ENCODE assay signal across 28 mouse cellular contexts in the genomic region with DNA sequence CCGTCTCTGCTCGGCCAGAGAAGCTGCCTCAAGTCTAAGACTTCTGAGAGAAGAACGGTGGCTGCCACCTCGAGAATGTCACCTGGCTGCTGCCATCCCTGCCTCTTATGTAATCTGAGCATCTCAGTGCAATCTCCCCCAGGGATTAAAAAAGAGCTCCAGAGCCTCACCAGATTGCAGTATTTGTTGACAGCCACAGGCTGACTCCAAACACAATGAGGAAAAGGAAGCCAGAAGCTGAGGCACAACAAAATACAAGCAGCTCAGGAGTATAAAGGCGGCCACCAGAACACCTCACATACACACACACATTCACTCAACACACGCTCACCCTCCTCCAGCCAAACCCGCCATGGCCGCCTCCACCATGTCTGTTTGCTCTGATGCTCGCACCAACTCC. TPM values are rescaled to one million over a fixed set of nuclear protein-coding genes. Genes with fewer than 3 reads are reported as not detected.
DNase-seq lines count a peak whose midpoint lies in the region; ATAC-seq and TF ChIP-seq lines count a peak whose summit lies in the region.
"Had no signal": no experiment of that assay in that cellular context is flagged by ENCODE, and none has a peak within 500 bp of the region (broad histone marks: within the 10 kb centered on the region; RNA-seq: fewer than 3 reads in every experiment).

A gene (plus strand): TSS at position 301 of the 400 bp plus-strand sequence.

- intact Hi-C loops in gastrocnemius, adult 2 months (cut with DNase I), result no loop called here

- no peak for TF ChIP-seq CTCF in ES-Bruce4 (IDR thresholded peaks at IDR 0.05; ENCODE audit: low read depth, low read length)
- no peak for TF ChIP-seq CTCF in gastrocnemius, adult 2 months (IDR thresholded peaks at IDR 0.05)

- H3K27me3 ChIP-seq in ES-Bruce4 (ENCODE audit: control insufficient read depth, insufficient read depth, low read length, poor library complexity, severe bottlenecking), result no peaks in the 10 kb centered on the region
- H3K27me3 ChIP-seq: embryonic facial prominence, embryonic 13.5 days; forebrain, embryonic 13.5 days; heart, embryonic 15.5 days; hindbrain, embryonic 13.5 days had no signal

- no peak within 1 kb of the TSS for H3K9ac ChIP-seq in ES-Bruce4 (ENCODE audit: low read depth, poor library complexity, severe bottlenecking)
- H3K9ac ChIP-seq: embryonic facial prominence, embryonic 13.5 days; forebrain, embryonic 13.5 days; forebrain, postnatal 0 days; heart, embryonic 15.5 days; hindbrain, embryonic 13.5 days had no signal

- peak within 1 kb of the TSS; percentile 43 for H3K4me3 ChIP-seq in ES-Bruce4 (ENCODE audit: low read depth, low read length)
- H3K4me3 ChIP-seq in gastrocnemius, adult 2 months, result no peak within 1 kb of the TSS
- H3K4me3 ChIP-seq: embryonic facial prominence, embryonic 13.5 days; forebrain, embryonic 13.5 days; heart, embryonic 15.5 days; hindbrain, embryonic 13.5 days had no signal

- TF ChIP-seq EP300 in ES-Bruce4 (IDR thresholded peaks at IDR 0.05; ENCODE audit: insufficient read depth, low read depth, low read length), result no peak

- no peak within 1 kb of the TSS for H3K27ac ChIP-seq in ES-Bruce4 (ENCODE audit: insufficient read depth, low read length)
- no peak within 1 kb of the TSS for H3K27ac ChIP-seq in gastrocnemius, adult 2 months
- H3K27ac ChIP-seq: embryonic facial prominence, embryonic 13.5 days; forebrain, embryonic 13.5 days; heart, embryonic 15.5 days; hindbrain, embryonic 13.5 days; hindbrain, postnatal 0 days had no signal

- TF ChIP-seq POLR2A in ES-Bruce4 (IDR thresholded peaks at IDR 0.05; ENCODE audit: insufficient read depth, low read length), result no peak

- no peak for ATAC-seq in frontal cortex, adult (ENCODE audit: low TSS enrichment)
- ATAC-seq: forebrain, embryonic 13.5 days; forebrain, postnatal 0 days; hindbrain, postnatal 0 days had no signal

- no peaks in the 10 kb centered on the region for H3K36me3 ChIP-seq in ES-Bruce4 (ENCODE audit: control insufficient read depth, insufficient read depth, low read length, poor library complexity, severe bottlenecking)
- H3K36me3 ChIP-seq: embryonic facial prominence, embryonic 13.5 days; G1E; heart, embryonic 15.5 days; hindbrain, embryonic 13.5 days had no signal

- H3K9me3 ChIP-seq in ES-Bruce4 (replicated peaks; ENCODE audit: control insufficient read depth, insufficient read depth, low read length, poor library complexity, severe bottlenecking), result no peaks in the 10 kb centered on the region
- H3K9me3 ChIP-seq: embryonic facial prominence, embryonic 13.5 days; forebrain, embryonic 13.5 days; G1E; heart, embryonic 15.5 days; hindbrain, embryonic 13.5 days had no signal

- DNase-seq in frontal cortex, postnatal 36 days (ENCODE audit: low spot score in 2 of 2), result peak; percentile 15 to 31
- peak; percentile 12 for DNase-seq in right cerebral cortex, adult 18-20 months
- no peak for DNase-seq in right cerebral cortex, postnatal 10 days (ENCODE audit: low spot score in 2 of 2)
- DNase-seq in telencephalon, adult 2 months (ENCODE audit: low read depth, low spot score), result peak; percentile 9
- DNase-seq in gastrocnemius, adult 2 months, result no peak
- DNase-seq: adrenal gland, postnatal 36 days; cerebellum, adult 11-12 months; cerebellum, adult 9-10 months; cerebellum, postnatal 25 days; forebrain, postnatal 0 days; gastrocnemius, postnatal 10 days; heart, adult 18-20 months; heart, postnatal 14 days had no signal

- no peaks in the 10 kb centered on the region for H3K4me1 ChIP-seq in ES-Bruce4 (ENCODE audit: control insufficient read depth, insufficient read depth, low read length)
- H3K4me1 ChIP-seq: embryonic facial prominence, embryonic 13.5 days; forebrain, embryonic 13.5 days; heart, embryonic 15.5 days; hindbrain, embryonic 13.5 days had no signal

RNA-seq across cellular contexts. Expression of the gene that starts here (rescaled TPM):
- not detected in 2 replicates for polyA plus RNA-seq in ES-Bruce4 (2011; ENCODE audit: insufficient read depth, insufficient read length, low read depth, missing spikeins)
- not detected for total RNA-seq in gastrocnemius, adult 2 months (2021)
- total RNA-seq: adrenal gland, adult 8-10 months; adrenal gland, postnatal 36 days; forebrain, postnatal 0 days; gastrocnemius, postnatal 10 days; gastrocnemius, postnatal 4 days; heart, adult 18-20 months; heart, postnatal 14 days; hematopoietic stem cell, adult 5-6 weeks; hindbrain, postnatal 0 days had no signal
- polyA plus RNA-seq: brain, embryonic 14.5 days; C2C12; cortical plate, adult 2 months; embryonic facial prominence, embryonic 13.5 days; forebrain, embryonic 13.5 days; forebrain, postnatal 0 days; G1E; heart, embryonic 11.5 days; heart, embryonic 15.5 days; hindbrain, embryonic 13.5 days; hindbrain, postnatal 0 days had no signal

Comparison
In these comparisons a context has a peak if more than half of its experiments do, and no peak if none do; other contexts are left out.
1. DNase-seq: peak in frontal cortex, postnatal 36 days (2 of 2), right cerebral cortex, adult 18-20 months (single experiment) and telencephalon, adult 2 months (single experiment); none in right cerebral cortex, postnatal 10 days (0 of 2) and gastrocnemius, adult 2 months (single experiment).